Mouse (Mus musculus): Measurements from ENCODE around the gene Arhgap6. TPM values are rescaled to one million over a fixed set of nuclear protein-coding genes. Genes with fewer than 3 reads are reported as not detected.
A peak's percentile ranks its signal among the peaks of the same experiment; 100 is the strongest.

Arhgap6 gene
- total RNA-seq, 2 experiments from 2014 or later: 3.2 to 3.4 TPM

GRCm38 (mm10) chrX:168943217-168943616 is 148.3 kb downstream of the Arhgap6 start:
- DNase-seq (ENCODE audit: low spot score): no peak
- intact Hi-C loops (cut with DNase I): no loop called here

DNA sequence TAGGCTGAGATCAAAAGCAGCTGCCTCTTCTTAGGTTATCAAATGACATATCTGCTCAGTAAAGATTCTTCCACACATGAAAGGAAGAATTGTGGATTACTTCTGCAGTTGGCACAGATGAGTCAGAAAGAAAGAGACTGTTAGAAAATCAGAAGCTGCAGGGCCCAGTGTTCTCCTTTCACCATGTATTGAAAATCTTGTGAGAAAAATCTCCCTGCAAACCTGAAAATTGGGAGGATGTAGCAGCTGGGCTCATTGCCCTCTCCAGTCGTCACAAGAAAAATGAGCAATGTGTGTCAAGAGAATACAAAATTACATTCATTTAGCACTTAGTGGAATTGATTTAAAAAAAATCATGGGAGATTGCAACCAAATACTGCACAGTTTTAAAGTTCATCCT is 180.5 kb downstream of the Arhgap6 start:
- no peak for DNase-seq (ENCODE audit: low spot score)
- intact Hi-C loops (cut with DNase I): no loop called here

- DNase-seq (ENCODE audit: low spot score): no peak
- intact Hi-C loops (cut with DNase I): no loop called here
Measured at GRCm38 (mm10) chrX:168977776-168978175, 182.9 kb downstream of the Arhgap6 start.

GRCm38 (mm10) chrX:168980370-168980769 is 185.5 kb downstream of the Arhgap6 start:
- intact Hi-C loops (cut with DNase I): no loop called here
- DNase-seq (ENCODE audit: low spot score): no peak

DNA sequence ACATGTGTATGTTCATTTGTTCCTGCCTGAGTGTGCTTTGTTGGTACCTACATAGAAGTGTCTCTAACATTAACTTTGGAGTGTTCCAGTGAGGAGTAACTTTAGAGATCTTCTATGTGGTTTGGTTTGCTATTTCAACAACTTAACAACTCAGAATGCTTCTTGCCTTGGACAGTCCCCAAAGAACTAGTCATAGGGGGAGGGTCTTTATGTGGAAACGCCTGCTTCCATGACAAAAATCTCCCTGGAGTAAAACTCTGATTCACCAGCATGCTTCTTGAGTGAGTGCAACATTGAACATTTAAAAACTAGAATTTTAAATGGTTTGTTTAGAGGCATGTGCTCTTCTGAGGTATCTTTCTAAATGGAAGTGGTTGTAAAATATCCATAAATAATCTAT is 212.2 kb downstream of the Arhgap6 start:
- no peak for DNase-seq (ENCODE audit: low spot score)

DNA sequence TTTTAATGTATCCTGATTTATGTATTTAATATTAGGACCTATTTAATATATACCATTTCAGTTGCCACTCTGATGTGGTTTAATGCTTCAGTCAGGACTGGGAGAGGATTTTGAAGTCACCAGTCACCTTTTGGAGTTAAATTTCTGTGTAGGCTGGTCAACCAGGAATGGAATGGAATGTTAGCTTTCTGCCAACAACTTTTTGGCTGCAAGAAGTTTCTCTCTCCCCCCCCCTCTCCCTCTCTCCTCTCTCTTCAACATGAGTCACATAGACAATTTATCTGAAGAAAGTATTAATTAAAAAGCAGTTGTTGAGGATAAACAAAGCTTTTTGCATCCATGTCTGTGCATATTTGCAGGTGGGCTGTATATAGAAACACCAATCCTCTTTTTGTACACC is 217.8 kb downstream of the Arhgap6 start:
- no peak for DNase-seq (ENCODE audit: low spot score)
- intact Hi-C loops (cut with DNase I): no loop called here

More for the DNA sequence above, 212.2 kb downstream of the Arhgap6 start:
- intact Hi-C loops (cut with DNase I): no loop called here

GRCm38 (mm10) chrX:169034390-169034789 is 239.5 kb downstream of the Arhgap6 start:
- no peak for DNase-seq (ENCODE audit: low spot score)
- intact Hi-C loops (cut with DNase I): no loop called here

DNA sequence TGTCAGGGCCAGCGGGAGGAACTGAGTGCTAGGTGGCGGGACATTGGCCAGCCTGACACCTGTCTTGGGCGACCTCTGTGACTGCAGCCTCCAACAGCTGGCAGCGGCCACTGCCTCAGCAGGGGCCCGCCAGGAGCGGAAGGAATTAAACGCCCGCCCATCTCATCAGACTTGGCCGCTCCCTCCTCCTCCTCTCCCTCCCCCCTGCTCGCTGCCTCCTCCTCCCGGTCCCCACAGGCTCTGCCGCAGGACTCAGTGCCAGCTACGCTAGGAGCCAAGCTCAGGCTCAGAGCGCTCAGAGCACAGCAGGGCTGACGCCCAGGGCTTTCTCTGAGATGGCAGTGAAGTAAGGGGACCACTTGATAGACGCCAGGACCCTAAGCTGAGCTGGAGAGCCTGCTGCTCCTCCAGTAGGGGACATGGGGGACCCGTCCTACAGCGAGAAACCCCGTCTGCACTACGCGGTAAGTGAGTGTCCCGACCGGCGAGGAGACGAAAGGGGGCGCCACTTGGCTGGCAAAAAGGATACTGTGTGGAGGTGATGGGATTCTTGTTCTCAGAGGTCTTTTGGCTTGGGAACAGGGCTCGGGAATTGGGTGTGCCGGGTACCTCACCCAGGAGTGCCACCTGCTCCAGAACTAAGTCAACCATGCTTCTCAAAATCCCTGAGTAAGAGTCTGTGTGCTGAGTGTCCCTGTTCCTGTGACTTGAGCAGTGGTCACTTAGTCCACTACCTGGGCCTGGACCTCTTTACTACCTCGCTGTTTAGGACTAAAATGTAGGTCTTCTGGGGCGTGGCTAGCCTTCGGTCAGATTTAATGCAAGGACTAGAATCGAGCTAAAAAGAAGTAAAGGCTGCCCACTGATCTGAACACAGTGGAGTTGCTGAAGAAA is 241.8 kb downstream of the Arhgap6 start:
- intact Hi-C loops (cut with DNase I): loop anchor here (5.0 kb wide), 1 partner anchor 261 kb away; no protein-coding TSS in a partner anchor
- DNase-seq (ENCODE audit: low spot score): peak; percentile 69

GRCm38 (mm10) chrX:169037401-169037800 is 242.5 kb downstream of the Arhgap6 start:
- intact Hi-C loops (cut with DNase I): loop anchor here (5.0 kb wide), 1 partner anchor 260 kb away; no protein-coding TSS in a partner anchor
- DNase-seq (ENCODE audit: low spot score): no peak

DNA sequence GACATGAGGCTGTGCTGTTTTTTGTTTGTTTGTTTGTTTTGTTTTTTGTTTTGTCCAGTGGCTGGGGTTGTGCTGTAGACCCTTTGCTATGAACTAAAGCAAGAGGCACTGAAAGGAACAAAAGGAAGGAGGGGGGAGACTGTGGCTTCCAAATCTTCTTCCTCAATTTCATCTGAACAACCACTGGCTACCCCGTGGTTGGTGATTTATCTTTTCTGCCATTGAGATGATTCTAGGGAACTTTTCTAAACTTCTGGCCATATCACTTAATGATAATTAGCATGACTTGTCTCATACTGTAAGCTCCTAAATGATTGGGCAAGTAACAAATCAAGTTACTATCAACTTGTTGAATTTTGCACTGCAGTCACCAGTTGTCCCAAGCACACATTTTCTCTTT is 249.0 kb downstream of the Arhgap6 start:
- DNase-seq (ENCODE audit: low spot score): no peak

GRCm38 (mm10) chrX:169047595-169047994 is 252.7 kb downstream of the Arhgap6 start:
- intact Hi-C loops (cut with DNase I): no loop called here
- no peak for DNase-seq (ENCODE audit: low spot score)

More for the DNA sequence above, 249.0 kb downstream of the Arhgap6 start:
- intact Hi-C loops (cut with DNase I): no loop called here

DNA sequence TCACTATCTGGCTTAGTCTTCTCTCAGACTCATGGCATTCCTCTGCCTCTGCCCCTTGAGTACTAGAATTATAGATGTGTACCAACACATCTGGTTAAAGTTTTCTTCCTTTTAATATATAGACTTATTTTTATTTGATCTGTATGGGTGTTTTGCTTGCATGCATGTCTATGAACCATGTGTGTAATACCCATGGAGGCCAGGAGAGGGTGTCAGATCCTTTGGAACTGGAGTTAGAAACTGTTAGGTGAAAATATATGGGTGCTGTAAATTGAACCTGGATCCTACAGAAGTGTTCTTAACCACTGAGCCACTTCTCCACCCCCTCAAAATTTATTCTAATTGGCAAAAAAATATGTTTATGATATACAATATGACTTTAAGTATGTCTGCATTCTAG is 254.7 kb downstream of the Arhgap6 start:
- intact Hi-C loops (cut with DNase I): no loop called here
- no peak for DNase-seq (ENCODE audit: low spot score)

GRCm38 (mm10) chrX:169053907-169054476 is 259.1 kb downstream of the Arhgap6 start:
- DNase-seq (ENCODE audit: low spot score): no peak
- intact Hi-C loops (cut with DNase I): no loop called here

GRCm38 (mm10) chrX:169062555-169062954 is 267.7 kb downstream of the Arhgap6 start:
- no peak for DNase-seq (ENCODE audit: low spot score)
- intact Hi-C loops (cut with DNase I): no loop called here

DNA sequence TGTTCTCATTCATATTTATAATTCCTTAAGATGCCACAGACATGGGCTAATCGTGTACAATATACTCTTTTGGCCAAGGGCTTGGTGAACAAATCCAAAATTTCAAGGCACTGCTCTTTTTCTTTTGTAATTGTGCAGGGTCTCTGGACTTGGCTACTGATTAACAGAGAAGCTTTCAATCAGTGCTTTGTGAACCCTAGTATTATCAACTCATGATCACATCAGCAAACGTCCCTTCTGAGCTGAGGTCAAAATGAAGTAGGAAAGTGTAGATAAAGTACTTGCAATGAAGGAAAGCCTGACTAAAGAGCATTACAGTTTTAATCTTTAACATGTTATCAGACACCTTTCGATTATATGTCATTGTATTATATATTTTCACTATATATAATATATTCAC is 270.4 kb downstream of the Arhgap6 start:
- intact Hi-C loops (cut with DNase I): no loop called here
- no peak for DNase-seq (ENCODE audit: low spot score)

DNA sequence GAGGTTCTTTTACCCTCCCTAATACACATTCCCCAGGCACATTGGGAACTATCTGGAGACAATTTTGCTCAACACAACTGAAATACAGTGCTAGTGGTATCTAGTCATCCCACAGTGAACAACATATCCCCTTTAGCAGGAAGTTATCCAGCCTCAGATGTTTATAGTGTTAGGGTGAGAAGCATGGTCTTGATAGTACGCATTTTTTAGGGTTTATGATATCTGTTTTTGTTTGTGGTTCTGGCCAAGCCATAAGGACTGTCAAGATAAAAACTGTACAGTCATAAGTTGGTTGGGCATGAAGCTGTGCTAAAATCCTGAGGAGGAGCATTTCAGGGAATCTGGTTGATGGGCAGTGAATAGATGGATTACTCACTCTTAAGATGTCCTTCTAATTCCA is 271.0 kb downstream of the Arhgap6 start:
- intact Hi-C loops (cut with DNase I): no loop called here

DNA sequence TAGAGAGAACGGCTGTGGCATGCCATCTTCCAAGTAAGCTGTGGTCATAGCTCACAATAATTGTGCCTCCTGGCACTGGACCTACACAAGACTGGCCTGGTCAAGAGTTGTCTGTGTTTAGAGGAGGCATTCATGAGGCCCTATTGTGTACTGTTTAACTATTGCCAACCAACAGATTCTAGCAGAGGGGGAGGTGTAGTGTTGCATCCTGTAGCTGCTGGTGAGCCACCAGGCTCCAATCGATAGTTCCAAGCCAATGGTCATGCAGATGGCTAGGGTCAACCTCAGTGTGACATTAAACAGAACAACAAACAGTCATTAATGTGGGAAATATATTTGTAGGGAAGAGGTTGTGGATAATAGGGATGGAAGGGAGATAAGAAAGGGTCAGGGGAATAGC is 280.1 kb downstream of the Arhgap6 start:
- no peak for DNase-seq (ENCODE audit: low spot score)

More for the DNA sequence above, 271.0 kb downstream of the Arhgap6 start:
- DNase-seq (ENCODE audit: low spot score): no peak

DNA sequence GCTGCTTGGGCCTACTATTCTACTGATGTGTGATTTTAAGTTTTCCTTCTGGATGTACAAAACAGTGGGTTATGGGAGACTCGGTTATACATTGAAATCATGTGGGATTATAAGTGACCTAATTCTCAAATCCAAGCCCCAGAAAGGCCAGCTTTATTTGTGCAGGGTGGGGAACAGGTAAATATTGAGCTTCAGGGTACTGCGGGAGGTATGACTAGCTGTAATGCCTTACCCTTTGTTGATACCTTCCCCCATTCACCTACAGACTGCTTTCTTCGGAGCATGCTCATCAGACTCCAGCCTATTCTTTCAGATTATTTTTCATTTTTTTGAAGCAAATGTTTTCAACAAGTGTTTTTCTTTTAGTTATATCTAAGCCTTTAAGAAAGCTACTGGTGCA is 286.7 kb downstream of the Arhgap6 start:
- DNase-seq (ENCODE audit: low spot score): no peak
- intact Hi-C loops (cut with DNase I): loop anchor here (10.0 kb wide), 2 partner anchors 223 to 417 kb away; no protein-coding TSS in a partner anchor

More for the DNA sequence above, 280.1 kb downstream of the Arhgap6 start:
- intact Hi-C loops (cut with DNase I): no loop called here

DNA sequence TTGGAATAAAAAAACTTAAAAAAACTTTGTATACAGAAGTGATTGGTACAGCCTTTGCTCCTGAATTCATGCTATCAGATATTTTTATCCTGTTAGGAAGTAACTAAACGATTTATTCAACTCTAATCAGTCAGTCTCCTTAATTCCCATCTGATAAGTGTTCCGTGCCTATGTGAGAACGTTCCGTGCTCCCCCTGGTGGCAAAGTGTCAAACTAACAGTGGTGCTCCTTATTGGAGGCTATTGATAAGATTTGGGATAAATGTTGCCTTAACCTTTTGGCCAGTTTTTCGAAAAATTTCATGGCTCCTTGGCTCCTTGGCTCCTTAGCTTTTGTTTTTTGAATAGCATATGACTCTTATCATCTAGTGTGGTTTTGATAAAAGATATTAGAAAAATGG is 291.0 kb downstream of the Arhgap6 start:
- no peak for DNase-seq (ENCODE audit: low spot score)
- intact Hi-C loops (cut with DNase I): loop anchor here (2.0 to 10.0 kb wide), 3 partner anchors 147 to 421 kb away; no protein-coding TSS in a partner anchor

GRCm38 (mm10) chrX:169089221-169089620 is 294.3 kb downstream of the Arhgap6 start:
- intact Hi-C loops (cut with DNase I): loop anchor here (10.0 kb wide), 2 partner anchors 216 to 424 kb away; no protein-coding TSS in a partner anchor
- DNase-seq (ENCODE audit: low spot score): no peak

DNA sequence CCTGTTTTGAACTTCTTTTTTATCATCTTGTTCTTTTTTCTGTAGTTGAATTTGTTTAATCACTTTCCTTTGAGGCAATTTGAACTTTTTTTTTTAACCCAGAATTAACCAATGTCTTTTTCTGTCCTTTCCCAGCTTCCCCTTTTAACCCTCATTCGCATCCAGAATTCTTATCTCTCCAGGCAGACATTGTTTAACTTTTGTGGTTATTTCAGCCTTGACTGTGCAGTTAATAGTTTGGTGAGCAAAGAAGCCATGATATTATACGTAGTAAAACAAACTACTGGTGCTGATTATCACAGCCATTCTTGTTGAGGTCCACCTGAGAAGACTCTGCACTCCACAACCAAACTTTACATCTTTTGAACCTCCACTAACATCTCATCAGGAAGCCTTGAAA is 299.7 kb downstream of the Arhgap6 start:
- intact Hi-C loops (cut with DNase I): no loop called here
- no peak for DNase-seq (ENCODE audit: low spot score)
